Mouse (Mus musculus): ENCODE data around the gene Ube2r2.

GRCm38 (mm10) chr4:41102901-41103300 is 32.6 kb upstream of the Ube2r2 start:
- TF ChIP-seq TAL1 (conservative IDR thresholded peaks at IDR 0.05; ENCODE audit: low read depth, low read length) (no peak), CTCF (IDR thresholded peaks at IDR 0.05; ENCODE audit: low read depth, low read length) (no peak), GATA2 (IDR thresholded peaks at IDR 0.05; ENCODE audit: borderline replicate concordance, low read depth, low read length) (no peak), POLR2AphosphoS5 (IDR thresholded peaks at IDR 0.05; ENCODE audit: insufficient replicate concordance, low read depth, low read length) (no peak), GATA1 (IDR thresholded peaks at IDR 0.05; ENCODE audit: borderline replicate concordance, low read length) (no peak)

Data from G1E (cell line).